Mouse (Mus musculus) c-Kit-negative CD71-positive TER-119-positive erythroid progenitor cells, embryonic 14.5 days (primary cell): ENCODE measurements around the gene Myl3.

Source experiments
- DNase-seq: peaks from one replicate; pipeline ENCODE4 v3.0.0-alpha.2; 2013; ENCODE audit warnings: low read depth, low spot score

Myl3 gene

DNA sequence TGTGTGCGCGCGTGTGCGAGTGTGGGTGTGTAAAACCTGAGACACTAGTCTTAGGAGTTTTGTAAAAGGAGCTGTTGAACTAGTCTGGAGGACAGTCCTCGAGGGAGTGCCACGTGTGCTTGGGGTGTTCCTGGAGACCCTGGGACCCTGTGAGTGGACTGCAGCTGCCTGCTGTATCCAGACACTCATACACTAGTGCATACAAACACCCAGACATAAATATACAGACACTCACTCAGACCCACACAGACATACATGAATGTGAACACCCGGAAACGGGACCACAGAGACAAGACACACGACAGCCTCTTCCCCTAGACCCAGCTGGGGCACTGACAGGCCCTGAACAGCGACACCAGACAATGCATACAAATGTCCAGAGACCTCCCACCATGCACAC lies 21.1 kb downstream of the Myl3 start:
- no peak for DNase-seq

- no peak for DNase-seq
Observed at GRCm38 (mm10) chr9:110763405-110763804, 21.7 kb downstream of the Myl3 start.

DNA sequence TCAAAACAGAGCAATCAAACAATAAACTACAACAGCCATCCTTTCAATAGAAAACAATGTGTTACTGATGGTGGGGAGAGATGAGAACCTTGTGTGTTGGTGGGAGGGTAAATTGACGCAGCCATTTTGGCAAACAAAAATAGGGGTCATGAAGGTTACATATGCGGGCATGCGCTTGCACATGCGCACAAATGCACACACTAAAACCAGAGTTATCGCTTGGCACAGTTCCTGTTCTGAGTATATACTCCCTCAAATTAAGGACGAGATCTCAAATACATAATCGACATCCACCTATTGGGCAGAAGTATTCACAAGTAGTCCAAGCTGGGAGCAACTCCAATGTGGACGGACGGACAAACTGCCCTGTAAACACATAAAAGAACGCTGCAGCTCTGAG lies 30.7 kb downstream of the Myl3 start:
- no peak for DNase-seq

GRCm38 (mm10) chr9:110774403-110775268 lies 33.0 kb downstream of the Myl3 start:
- no peak for DNase-seq

GRCm38 (mm10) chr9:110775269-110776022 lies 33.8 kb downstream of the Myl3 start:
- no peak for DNase-seq

DNA sequence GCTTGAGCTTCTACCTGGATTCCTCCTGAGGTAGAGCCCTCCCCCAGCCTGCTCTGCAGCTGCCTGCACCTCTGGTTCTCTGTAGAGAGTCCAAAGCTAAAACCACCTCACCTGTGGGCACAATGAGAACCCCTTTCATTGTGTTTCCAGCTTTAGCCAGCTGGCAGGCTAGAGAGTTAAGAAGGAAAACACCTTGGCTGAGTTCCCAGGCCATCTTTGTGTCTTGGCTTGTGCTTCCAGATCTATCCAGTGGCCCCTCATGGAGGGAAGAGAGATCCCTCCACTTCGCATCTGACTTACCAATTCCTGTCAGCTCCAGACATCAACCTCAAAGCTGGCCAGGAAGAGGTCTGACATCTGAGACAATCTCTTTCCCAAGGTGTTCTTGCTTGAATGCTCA lies 36.4 kb downstream of the Myl3 start:
- DNase-seq, result no peak

DNA sequence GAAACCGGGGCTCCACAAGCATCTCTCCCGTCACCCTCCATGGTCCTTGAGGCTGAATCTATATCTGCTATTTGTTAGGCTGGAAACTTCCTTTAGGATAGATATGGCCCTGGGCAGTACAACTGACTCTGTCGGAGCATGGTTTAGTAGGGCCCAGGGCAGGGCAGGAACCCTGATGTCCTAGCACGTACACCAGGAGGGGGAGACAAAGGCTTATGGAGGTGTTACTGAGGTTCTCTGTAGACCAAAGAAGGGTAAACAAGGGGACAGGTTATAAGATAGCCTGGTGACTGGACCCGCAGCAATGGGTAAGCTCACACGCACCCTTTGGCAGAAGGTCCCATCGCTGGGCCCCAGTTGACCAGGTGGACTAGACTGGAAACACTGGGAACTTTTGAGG lies 36.9 kb downstream of the Myl3 start:
- DNase-seq, result no peak

GRCm38 (mm10) chr9:110779242-110779913 lies 37.7 kb downstream of the Myl3 start:
- DNase-seq, result no peak

GRCm38 (mm10) chr9:110781256-110781721 lies 39.6 kb downstream of the Myl3 start:
- DNase-seq, result peak; percentile 44

DNA sequence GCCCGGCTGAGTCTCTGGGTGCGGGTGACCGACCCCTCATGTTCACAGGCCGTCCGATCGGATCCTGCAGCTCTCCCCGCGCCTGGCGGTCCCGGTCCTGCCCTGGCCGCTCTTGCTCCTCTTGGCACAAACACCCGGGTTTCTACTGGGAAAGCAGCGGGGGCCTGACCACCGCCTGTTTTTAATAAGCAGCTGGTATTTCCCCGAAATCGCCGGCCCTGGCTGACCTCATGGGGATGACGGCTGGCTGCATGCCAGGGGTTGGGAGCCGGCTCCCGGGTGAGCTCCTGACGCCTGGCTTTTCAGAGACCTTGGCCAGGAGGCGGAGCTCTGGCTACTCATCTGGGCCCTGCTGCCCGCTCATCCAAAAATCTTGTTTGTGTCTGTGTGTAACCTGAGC lies 40.1 kb downstream of the Myl3 start:
- no peak for DNase-seq

GRCm38 (mm10) chr9:110783611-110784010 lies 42.0 kb downstream of the Myl3 start:
- DNase-seq, result no peak

DNA sequence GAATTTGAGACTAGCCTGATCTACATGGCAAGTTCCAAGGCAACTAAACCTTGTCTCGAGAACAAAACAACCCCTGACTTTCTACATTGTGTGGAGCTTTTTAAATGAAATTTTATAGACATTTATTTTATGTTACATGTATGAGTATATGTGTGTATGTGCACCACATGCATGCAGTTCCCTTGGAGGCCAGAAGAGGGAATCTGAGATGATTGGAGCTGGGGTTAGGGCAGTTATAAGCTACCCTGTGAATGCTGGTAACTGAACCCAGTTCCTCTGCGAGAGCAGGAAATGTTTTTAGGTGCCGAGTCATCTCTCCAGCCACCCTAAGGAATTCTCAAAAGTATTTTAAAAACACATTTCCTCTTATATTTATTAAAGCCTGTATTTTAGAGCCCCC lies 46.5 kb downstream of the Myl3 start:
- DNase-seq, result no peak

DNA sequence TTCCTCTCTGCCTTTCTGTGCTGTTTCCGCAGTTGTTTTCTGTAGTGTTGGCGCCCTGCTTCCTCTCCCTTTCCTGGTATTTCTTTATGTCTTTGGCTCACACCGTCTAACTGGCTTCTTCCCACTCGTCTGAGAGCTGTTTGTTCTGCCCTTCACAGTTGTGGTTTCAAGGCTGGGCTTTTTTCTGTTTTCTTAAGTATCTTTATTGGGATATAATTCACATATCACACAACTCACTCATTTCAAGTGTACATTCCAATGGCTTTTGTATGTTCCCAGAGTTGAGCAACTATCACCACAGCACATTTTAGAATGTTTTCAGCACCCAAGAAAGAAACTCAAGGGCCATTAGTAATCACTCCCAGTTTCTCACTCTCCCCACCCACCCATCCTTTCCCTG lies 48.8 kb downstream of the Myl3 start:
- no peak for DNase-seq

GRCm38 (mm10) chr9:110797013-110797412 lies 55.4 kb downstream of the Myl3 start:
- no peak for DNase-seq

DNA sequence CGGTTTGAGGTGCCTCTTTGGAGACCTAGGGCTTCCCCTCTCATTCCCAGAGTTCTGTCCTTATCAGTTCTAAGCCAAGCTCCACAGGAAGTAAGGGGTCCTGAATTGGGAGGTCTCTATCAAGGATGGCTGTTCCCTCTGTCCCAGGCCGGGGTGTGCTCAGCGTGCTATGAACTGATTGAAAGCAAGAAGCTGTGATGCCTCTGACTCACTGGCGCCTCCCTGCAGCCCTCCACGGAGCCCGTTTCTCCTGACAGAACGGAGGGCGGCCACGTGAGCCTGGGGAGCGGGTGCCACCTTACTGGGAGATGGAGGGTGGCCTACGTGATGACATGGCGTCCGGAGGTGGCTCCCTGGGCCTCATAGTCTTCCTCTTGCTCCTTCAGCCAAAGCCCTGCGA lies 56.2 kb downstream of the Myl3 start, which contains the start of gene Prss42:
Prss42 (plus strand) TSS at position 301 of the 400 bp plus-strand sequence.
- DNase-seq, result no peak

GRCm38 (mm10) chr9:110800834-110801479 lies 59.3 kb downstream of the Myl3 start:
- DNase-seq, result no peak

DNA sequence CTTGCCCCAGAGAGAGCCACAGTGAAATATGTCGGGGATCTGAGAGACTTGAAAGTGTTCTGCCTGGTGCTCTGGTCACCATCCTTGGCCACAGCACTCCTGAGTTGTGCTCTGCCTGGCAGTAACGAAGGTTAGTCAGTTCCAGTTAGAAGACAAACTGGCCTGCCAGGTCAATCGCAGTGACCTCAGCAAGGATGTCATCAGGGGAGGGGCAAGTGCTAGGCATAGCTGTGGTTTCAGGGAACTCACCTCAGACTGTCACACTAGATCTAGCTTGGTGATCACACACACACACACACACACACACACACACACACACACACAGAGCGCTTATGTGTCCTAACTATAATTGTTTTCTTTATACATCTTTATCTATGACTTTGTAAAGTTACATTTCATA lies 61.6 kb downstream of the Myl3 start:
- DNase-seq, result no peak

GRCm38 (mm10) chr9:110810051-110810450 lies 68.4 kb downstream of the Myl3 start:
- no peak for DNase-seq

DNA sequence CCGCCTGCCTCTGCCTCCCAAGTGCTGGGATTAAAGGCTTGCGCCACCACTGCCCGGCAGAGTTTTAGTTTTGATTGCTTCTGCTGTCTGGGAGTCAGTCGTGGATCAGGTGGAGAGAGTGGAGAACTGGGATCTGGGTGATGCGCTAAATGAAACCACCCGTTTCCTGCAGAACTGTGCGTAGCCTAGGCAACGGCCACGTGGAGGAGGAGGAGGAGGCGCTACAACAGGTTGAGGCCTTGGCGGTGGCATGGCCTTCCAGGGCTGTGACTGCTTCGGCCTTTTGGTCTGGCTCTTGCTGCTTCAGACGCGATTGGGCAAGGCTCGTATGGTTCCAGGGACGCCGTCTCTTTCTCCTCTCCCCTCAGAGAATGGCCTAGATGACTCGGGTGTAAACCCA lies 72.1 kb downstream of the Myl3 start, which contains the start of gene Prss44:
Prss44 (plus strand) TSS at position 206 of the 400 bp plus-strand sequence.
- DNase-seq, result no peak
